Mouse (Mus musculus) heart, postnatal 0 days (tissue): Measurements from ENCODE around the gene Pik3r6. TPM values are rescaled to one million over a fixed set of nuclear protein-coding genes. Genes with fewer than 3 reads are reported as not detected.

Source experiments
- ATAC-seq: fragments of 200-750 bp; cut with Nextera tagmentation; 2 replicates; pipeline ENCODE4 v1.8.0; 2017; ENCODE audit warnings: low read depth, moderate number of reproducible peaks, moderate library complexity; ENCODE audit not compliant: insufficient read depth
- DNase-seq: peaks from one replicate; pipeline ENCODE4 v3.0.0-alpha.2; 2016; ENCODE audit warnings: low spot score
- H3K27ac ChIP-seq: fragments of 300-500 bp; sonication (generic); 2 replicates; pipeline ENCODE4 v1.5.1; 2014; ENCODE audit warnings: low read depth, mild to moderate bottlenecking
- H3K27me3 ChIP-seq: fragments of 300-500 bp; sonication (generic); 2 replicates; pipeline ENCODE4 v1.6.1; 2014; ENCODE audit warnings: low read length, mixed read lengths; ENCODE audit not compliant: control insufficient read depth, insufficient read depth
- H3K36me3 ChIP-seq: fragments of 300-500 bp; sonication (generic); replicated peaks from 2 replicates; pipeline ENCODE4 v1.6.1; 2014; ENCODE audit warnings: low read length, mixed read lengths; ENCODE audit not compliant: control insufficient read depth, insufficient read depth
- H3K4me1 ChIP-seq: fragments of 300-500 bp; sonication (generic); 2 replicates; pipeline ENCODE4 v1.6.1; 2014; ENCODE audit warnings: antibody characterized with exemption; ENCODE audit not compliant: control insufficient read depth, insufficient read depth
- H3K4me2 ChIP-seq: fragments of 300-500 bp; sonication (generic); 2 replicates; pipeline ENCODE4 v1.6.1; 2014; ENCODE audit warnings: low read depth, mild to moderate bottlenecking, low read length, moderate library complexity
- H3K4me3 ChIP-seq: fragments of 300-500 bp; sonication (generic); 2 replicates; pipeline ENCODE4 v1.5.1; 2014; ENCODE audit warnings: low read depth, low read length
- H3K9ac ChIP-seq: fragments of 300-500 bp; sonication (generic); replicated peaks from 2 replicates; pipeline ENCODE4 v1.6.1; 2014; ENCODE audit warnings: low read depth, low read length, mixed read lengths
- H3K9me3 ChIP-seq: fragments of 300-500 bp; sonication (generic); replicated peaks from 2 replicates; pipeline ENCODE4 v1.6.1; 2016; ENCODE audit warnings: low read length; ENCODE audit not compliant: control insufficient read depth
- CTCF ChIP-seq: IDR thresholded peaks from 2 replicates; pipeline ENCODE4 v1.5.1; 2016; ENCODE audit warnings: antibody characterized with exemption, control low read depth, low read depth
- EP300 ChIP-seq: IDR thresholded peaks from 2 replicates; pipeline ENCODE4 v1.6.1; 2016; ENCODE audit warnings: antibody characterized with exemption, low read depth
- WGBS: fragments of 180-500 bp; shearing (Covaris S2); extraction: QIAGEN DNeasy Blood & Tissue Kit; methylation state at CpG from one replicate; pipeline ENCODE4 v1.1.7; 2014; 5-methylcytosine and 5-hydroxymethylcytosine counted together
- polyA plus RNA-seq: library from polyadenylated mRNA; unstranded; fragments of >200 nt; fragmentation: Nextera tagmentation; extraction: Ambion mirVana; gene quantifications from 2 replicates; pipeline ENCODE4 v1.2.1, GENCODE M21; 2015
- total RNA-seq: library from RNA; depleted of rRNA; stranded (reverse); fragments of >200 nt; gene quantifications from 2 replicates; pipeline ENCODE4 v1.2.3, GENCODE M21; 2014; ENCODE audit warnings: low replicate concordance; rRNA removed

Gene Pik3r6
- total RNA-seq: 5.4 and 8.8 TPM in 2 replicates
- polyA plus RNA-seq: 4.7 and 5.0 TPM in 2 replicates

DNA sequence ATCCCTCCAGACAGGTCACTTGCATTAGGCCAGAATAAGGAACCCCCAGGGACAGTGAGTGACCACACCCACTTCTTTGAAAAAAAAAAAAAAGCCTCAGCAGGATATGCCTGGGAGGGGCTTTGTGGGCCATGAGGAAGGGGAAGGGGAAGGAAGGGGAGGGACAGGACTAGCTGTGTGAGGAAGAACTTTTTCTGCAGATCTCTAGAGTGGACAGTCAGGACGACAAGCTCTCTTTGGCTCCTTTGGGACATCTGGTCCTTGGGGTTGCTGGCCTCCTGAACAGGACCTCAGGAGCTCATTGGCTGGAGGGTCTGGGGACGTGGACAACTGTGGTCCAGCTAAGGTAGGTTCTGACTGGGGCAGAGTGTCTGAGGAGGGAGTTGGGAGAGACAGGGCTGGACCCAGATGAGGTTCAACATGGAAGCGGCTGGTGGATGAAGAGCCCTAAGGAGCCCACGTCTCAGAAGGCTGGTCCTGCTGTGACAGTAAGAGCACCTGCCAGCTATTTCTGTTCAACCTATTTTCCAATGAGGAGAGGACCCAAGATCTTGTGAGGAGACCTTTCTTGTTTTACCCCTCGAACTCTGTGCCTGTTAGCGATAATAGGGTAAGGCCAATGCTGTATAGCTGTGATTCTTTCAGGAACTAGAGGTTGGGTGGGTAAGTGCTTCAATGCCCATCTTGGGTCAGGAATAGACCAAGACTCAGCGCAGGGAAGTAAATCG lies at the start of gene Pik3r6:
Gene Pik3r6, plus strand, starts transcription at position 118 of the 728 bp plus-strand sequence.
- no peak for TF ChIP-seq EP300
- no peak for TF ChIP-seq CTCF
- ATAC-seq (peak; percentile 35), DNase-seq (peak; percentile 34)
- peak within 1 kb of the TSS; percentile 49 for H3K4me2 ChIP-seq
- no peaks in the 10 kb centered on the region for H3K27me3 ChIP-seq
- H3K4me3 ChIP-seq: peak within 1 kb of the TSS; percentile 33
- 82% methylated on average over 8 of the region's 8 CpGs for WGBS
- no peaks in the 10 kb centered on the region for H3K9me3 ChIP-seq
- H3K4me1 ChIP-seq: peaks cover 9% of the 10 kb centered on the region
- peak within 1 kb of the TSS; percentile 12; the same call in 1 of the 2 replicates for H3K27ac ChIP-seq
- no peaks in the 10 kb centered on the region for H3K36me3 ChIP-seq
- H3K9ac ChIP-seq: no peak within 1 kb of the TSS

- ATAC-seq (no peak), DNase-seq (no peak)
- no peak overlapping the region for H3K4me2 ChIP-seq
- no peaks in the 10 kb centered on the region for H3K36me3 ChIP-seq
- 39% methylated on average over 6 of the region's 6 CpGs for WGBS
- TF ChIP-seq EP300: no peak
- no peak for TF ChIP-seq CTCF
- no peak overlapping the region for H3K4me3 ChIP-seq
- no peaks in the 10 kb centered on the region for H3K27me3 ChIP-seq
- no peak overlapping the region for H3K9ac ChIP-seq
- peaks cover 8% of the 10 kb centered on the region; the same call in 1 of the 2 replicates for H3K4me1 ChIP-seq
- H3K27ac ChIP-seq: no peak overlapping the region
- no peaks in the 10 kb centered on the region for H3K9me3 ChIP-seq
These were observed 49.5 kb upstream of the Pik3r6 start for GRCm38 (mm10) chr11:68453301-68453700.

DNA sequence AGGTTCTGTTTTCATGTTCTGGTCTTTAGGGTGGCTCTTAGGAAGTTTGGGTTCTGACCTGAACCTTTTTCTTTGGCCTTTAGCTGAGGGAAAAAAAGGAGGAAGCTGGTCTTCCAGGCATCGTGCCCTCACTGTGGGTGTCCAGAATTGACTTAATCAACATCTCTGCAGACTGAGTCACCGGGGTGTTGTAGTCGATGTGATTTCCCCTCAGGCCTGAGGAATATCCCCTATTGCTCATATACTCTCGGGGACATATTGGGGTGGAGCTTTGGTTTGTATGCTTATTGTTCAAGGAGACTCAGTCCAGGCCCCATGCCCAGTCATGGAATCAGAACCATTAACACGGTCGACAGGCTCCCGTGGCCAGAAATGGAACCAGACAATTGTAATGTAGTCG lies 44.7 kb upstream of the Pik3r6 start:
- Histone ChIP-seq H3K27ac (no peak overlapping the region), H3K4me1 (no peaks in the 10 kb centered on the region), H3K4me3 (no peak overlapping the region), H3K4me2 (no peak overlapping the region), H3K9me3 (no peaks in the 10 kb centered on the region), H3K9ac (no peak overlapping the region), H3K27me3 (no peaks in the 10 kb centered on the region), H3K36me3 (no peaks in the 10 kb centered on the region)
- TF ChIP-seq CTCF (no peak), EP300 (no peak)
- WGBS: 58% methylated on average over 8 of the region's 8 CpGs
- no peak for DNase-seq
- ATAC-seq: no peak

DNA sequence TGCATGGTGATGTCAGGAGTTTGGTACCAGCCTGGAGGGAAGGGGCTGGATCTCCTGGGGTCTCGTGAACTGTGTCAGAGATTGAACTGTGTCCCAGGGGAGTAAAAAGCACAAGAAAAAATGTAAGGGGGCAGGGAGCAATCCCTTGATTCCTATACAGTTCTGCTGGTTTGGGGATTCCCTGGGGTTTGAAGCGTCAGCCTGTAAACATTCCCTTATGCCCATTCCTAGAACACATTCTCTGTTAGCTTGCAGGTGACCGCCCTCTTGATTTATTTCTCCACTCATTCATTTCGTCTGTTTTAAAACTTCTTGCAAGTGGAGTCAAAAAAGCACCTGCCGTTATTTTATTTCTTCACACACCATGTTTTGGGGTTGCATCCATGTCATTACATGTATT lies 43.8 kb upstream of the Pik3r6 start:
- DNase-seq (no peak), ATAC-seq (no peak)
- no peak overlapping the region for H3K4me3 ChIP-seq
- H3K27me3 ChIP-seq: no peaks in the 10 kb centered on the region
- 83% methylated on average over 5 of the region's 5 CpGs for WGBS
- no peaks in the 10 kb centered on the region for H3K4me1 ChIP-seq
- no peaks in the 10 kb centered on the region for H3K36me3 ChIP-seq
- no peak overlapping the region for H3K9ac ChIP-seq
- H3K27ac ChIP-seq: no peak overlapping the region
- no peaks in the 10 kb centered on the region for H3K9me3 ChIP-seq
- TF ChIP-seq CTCF (no peak), EP300 (no peak)
- no peak overlapping the region for H3K4me2 ChIP-seq

- H3K4me3 ChIP-seq: no peak overlapping the region
- no peak for ATAC-seq
- H3K4me2 ChIP-seq: no peak overlapping the region
- H3K4me1 ChIP-seq: no peaks in the 10 kb centered on the region
- WGBS: 82% methylated on average over 5 of the region's 5 CpGs
- no peaks in the 10 kb centered on the region for H3K36me3 ChIP-seq
- H3K9ac ChIP-seq: no peak overlapping the region
- no peak for DNase-seq
- TF ChIP-seq CTCF (no peak), EP300 (no peak)
- H3K27ac ChIP-seq: no peak overlapping the region
- no peaks in the 10 kb centered on the region for H3K27me3 ChIP-seq
- no peaks in the 10 kb centered on the region for H3K9me3 ChIP-seq
These were observed 43.3 kb upstream of the Pik3r6 start for GRCm38 (mm10) chr11:68459486-68459885.
